Mouse (Mus musculus) neural tube, embryonic 12.5 days (tissue): ENCODE results near the gene Sorcs2. TPM values are rescaled to one million over a fixed set of nuclear protein-coding genes. Genes with fewer than 3 reads are reported as not detected.

ENCODE experiments used
- ATAC-seq: fragments of 200-750 bp; cut with Nextera tagmentation; 2 replicates; pipeline ENCODE4 v1.8.0; 2017; ENCODE audit warnings: low read depth, mild to moderate bottlenecking, moderate TSS enrichment, moderate library complexity; ENCODE audit not compliant: low FRiP score
- H3K27ac ChIP-seq: fragments of 300-500 bp; sonication (generic); 2 replicates; pipeline ENCODE4 v1.5.1; 2016
- H3K27me3 ChIP-seq: fragments of 300-500 bp; sonication (generic); replicated peaks from 2 replicates; pipeline ENCODE4 v1.6.1; 2016; ENCODE audit warnings: mild to moderate bottlenecking
- H3K36me3 ChIP-seq: fragments of 300-500 bp; sonication (generic); 2 replicates; pipeline ENCODE4 v1.6.1; 2016; ENCODE audit warnings: mild to moderate bottlenecking
- H3K4me1 ChIP-seq: fragments of 300-500 bp; sonication (generic); 2 replicates; pipeline ENCODE4 v1.6.1; 2016
- H3K4me2 ChIP-seq: fragments of 300-500 bp; sonication (generic); replicated peaks from 2 replicates; pipeline ENCODE4 v1.6.1; 2016; ENCODE audit warnings: mild to moderate bottlenecking
- H3K4me3 ChIP-seq: fragments of 300-500 bp; sonication (generic); 2 replicates; pipeline ENCODE4 v1.5.1; 2016
- H3K9ac ChIP-seq: fragments of 300-500 bp; sonication (generic); 2 replicates; pipeline ENCODE4 v1.6.1; 2016; ENCODE audit warnings: mild to moderate bottlenecking
- H3K9me3 ChIP-seq: fragments of 300-500 bp; sonication (generic); 2 replicates; pipeline ENCODE4 v1.6.1; 2016; ENCODE audit warnings: mild to moderate bottlenecking
- WGBS: fragments of 180-500 bp; shearing (Covaris S2); methylation state at CpG from one replicate; pipeline ENCODE4 v1.1.7; 2016; 5-methylcytosine and 5-hydroxymethylcytosine counted together
- polyA plus RNA-seq: library from polyadenylated mRNA; unstranded; fragments of >200 nt; fragmentation: Nextera tagmentation; extraction: Ambion mirVana; gene quantifications from 2 replicates; pipeline ENCODE4 v1.2.1, GENCODE M21; 2016

Sorcs2 gene
- polyA plus RNA-seq, 1 experiment from 2014 or later, result 11.0 TPM

DNA sequence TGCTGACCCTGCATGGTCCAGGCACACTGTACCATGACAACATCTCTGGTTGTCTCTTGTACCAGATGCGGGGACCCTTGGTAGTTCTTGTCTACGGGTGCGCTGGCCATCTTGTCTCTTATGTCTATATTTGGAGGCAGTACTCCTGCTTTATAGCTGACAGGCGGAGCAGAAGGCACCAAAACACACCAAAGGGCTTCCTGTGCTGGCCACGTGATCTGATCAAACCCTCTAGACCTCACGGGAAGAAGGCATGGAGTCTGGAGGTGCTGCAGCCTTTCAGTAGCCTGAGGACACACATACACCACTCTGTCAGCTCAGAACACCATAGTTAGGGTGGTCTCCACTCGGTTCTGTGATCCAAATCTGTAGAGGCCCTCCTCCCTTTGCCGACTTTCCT lies 391.8 kb downstream of the Sorcs2 start:
- no peaks in the 10 kb centered on the region for H3K27me3 ChIP-seq
- H3K9me3 ChIP-seq, result no peaks in the 10 kb centered on the region
- no peak overlapping the region for H3K9ac ChIP-seq
- ATAC-seq, result no peak
- peaks cover 23% of the 10 kb centered on the region for H3K36me3 ChIP-seq
- H3K27ac ChIP-seq, result no peak overlapping the region
- no peak overlapping the region for H3K4me3 ChIP-seq
- H3K4me2 ChIP-seq, result no peak overlapping the region
- 89% methylated on average over 8 of the region's 8 CpGs for WGBS
- no peaks in the 10 kb centered on the region for H3K4me1 ChIP-seq

DNA sequence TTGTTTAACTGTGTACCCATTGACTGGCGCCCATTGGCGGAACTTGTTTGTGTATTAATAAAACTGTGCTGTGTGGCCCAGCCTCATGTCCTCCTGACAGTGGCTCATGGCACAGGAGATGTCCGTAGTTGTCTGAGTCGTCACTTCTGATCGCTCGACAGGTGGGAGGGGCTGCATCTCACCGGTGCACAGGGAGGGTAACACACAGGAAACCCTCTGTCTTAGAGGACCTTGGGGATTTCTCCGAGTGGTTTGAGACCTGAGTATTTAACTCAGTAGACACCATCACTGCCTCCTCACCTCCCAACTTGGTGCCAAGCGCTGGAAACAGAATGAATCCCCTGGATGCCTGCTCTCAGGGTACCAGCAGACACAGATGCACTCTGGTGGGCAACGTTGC lies 394.1 kb downstream of the Sorcs2 start:
- Histone ChIP-seq H3K9me3 (no peaks in the 10 kb centered on the region), H3K36me3 (peaks cover 45% of the 10 kb centered on the region), H3K4me3 (no peak overlapping the region), H3K4me2 (no peak overlapping the region), H3K9ac (no peak overlapping the region), H3K27ac (no peak overlapping the region), H3K4me1 (no peaks in the 10 kb centered on the region), H3K27me3 (no peaks in the 10 kb centered on the region)
- ATAC-seq, result no peak
- WGBS, result 91% methylated on average over 10 of the region's 10 CpGs

DNA sequence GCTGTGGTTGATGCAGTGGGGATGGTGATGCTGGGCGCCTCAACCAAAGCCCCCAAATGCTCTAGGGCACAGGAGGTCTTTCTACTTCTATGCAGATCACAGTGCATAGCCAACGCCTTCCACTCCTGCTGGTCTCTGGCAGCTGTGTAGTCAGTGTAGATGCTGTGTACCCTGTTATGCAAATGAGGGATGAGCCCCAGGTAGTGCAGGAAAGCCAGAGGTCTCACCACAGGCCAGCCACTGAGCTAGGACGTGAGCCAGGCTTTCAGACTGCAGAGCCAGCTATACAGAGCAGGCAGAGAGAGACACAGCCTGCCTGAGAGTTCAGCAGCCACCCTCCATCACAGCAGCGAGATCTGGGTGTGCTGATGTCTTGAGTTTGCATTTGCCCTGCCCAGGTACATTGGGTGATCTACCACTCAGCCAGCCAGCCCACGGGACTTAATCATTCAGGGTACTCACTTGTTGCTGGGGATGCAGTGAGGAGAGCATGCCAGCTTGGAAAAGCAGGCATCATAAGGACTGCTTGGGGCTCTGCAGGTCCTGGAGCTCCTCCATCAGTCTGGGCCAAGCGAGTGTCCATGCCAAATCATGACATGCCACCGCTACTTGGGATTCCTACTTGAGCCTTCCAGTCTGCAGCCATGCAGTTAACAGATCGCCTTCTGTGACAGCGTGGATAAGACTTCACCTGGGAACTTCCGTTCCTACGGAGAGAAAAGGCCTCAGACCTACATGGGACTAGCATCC lies 407.8 kb downstream of the Sorcs2 start:
- Histone ChIP-seq H3K27ac (no peak overlapping the region), H3K36me3 (peaks cover 82% of the 10 kb centered on the region), H3K27me3 (no peaks in the 10 kb centered on the region), H3K4me1 (no peaks in the 10 kb centered on the region), H3K9ac (no peak overlapping the region), H3K9me3 (no peaks in the 10 kb centered on the region), H3K4me2 (no peak overlapping the region), H3K4me3 (no peak overlapping the region)
- WGBS, result 79% methylated on average over 11 of the region's 11 CpGs
- no peak for ATAC-seq

DNA sequence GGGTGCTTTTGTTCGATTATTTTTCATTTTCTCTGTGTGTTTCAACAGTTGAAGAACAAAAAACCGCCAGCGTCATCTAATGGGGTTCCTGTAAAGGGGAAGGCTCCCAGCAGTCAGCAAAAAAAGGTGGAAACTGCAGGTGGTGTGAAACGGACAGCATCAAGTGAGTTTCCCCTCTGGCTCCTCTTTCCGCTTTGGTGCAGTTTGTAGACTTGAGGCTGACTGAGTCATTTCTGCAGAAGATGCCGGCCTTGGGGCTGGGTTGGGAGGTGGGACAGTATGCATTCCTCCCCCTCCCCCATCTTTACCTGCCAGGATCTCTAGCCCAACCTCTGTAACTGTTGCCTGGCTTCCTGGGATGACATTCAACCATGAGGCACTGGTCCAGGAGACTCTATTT lies 408.4 kb downstream of the Sorcs2 start:
- peaks cover 84% of the 10 kb centered on the region for H3K36me3 ChIP-seq
- WGBS, result 80% methylated on average over 6 of the region's 6 CpGs
- ATAC-seq, result no peak
- H3K9me3 ChIP-seq, result no peaks in the 10 kb centered on the region
- H3K4me3 ChIP-seq, result no peak overlapping the region
- no peak overlapping the region for H3K27ac ChIP-seq
- H3K9ac ChIP-seq, result no peak overlapping the region
- H3K4me1 ChIP-seq, result no peaks in the 10 kb centered on the region
- no peak overlapping the region for H3K4me2 ChIP-seq
- no peaks in the 10 kb centered on the region for H3K27me3 ChIP-seq

DNA sequence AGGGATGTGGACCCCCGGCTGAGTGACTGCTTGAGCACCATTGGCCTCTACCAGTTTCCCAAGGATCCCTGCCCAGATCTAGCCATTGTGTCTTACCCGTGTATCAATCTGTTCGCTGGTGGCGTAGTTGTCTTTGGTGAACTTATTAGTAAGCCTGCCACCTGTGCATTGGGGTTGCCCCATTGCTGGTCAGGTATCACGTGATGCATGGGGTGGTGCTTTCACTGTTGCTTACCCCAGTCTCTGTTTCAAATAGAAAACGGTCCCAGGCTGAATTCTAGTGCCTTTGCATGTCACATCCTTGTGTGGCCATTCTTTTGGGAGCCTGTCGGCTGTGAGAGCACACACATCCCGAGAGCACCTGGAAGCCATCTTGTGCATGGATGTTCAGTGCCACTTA lies 409.9 kb downstream of the Sorcs2 start:
- no peak overlapping the region for H3K27ac ChIP-seq
- H3K4me2 ChIP-seq, result no peak overlapping the region
- H3K27me3 ChIP-seq, result no peaks in the 10 kb centered on the region
- H3K36me3 ChIP-seq, result peaks cover 84% of the 10 kb centered on the region
- no peaks in the 10 kb centered on the region for H3K4me1 ChIP-seq
- no peak overlapping the region for H3K9ac ChIP-seq
- H3K9me3 ChIP-seq, result no peaks in the 10 kb centered on the region
- ATAC-seq, result no peak
- 90% methylated on average over 8 of the region's 8 CpGs for WGBS
- no peak overlapping the region for H3K4me3 ChIP-seq

DNA sequence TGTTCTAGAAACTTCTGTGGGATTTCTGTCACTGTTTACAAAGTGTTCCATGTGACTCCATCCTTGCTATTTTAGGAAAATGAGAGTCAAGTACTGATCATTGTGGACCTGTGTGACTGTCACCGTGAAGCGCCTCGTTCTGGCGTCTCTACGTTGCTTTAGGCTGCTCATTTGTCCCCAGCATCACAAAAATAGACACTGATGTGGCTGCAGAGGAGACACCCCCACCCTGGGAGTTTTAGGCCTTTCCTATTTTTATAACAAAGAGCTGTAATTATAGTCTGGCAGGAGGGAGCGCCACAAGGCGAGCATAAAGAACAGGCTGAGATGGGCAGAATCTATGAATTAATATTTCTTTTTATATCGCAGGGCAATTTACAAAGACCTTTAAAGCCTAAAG lies 412.3 kb downstream of the Sorcs2 start:
- no peak overlapping the region for H3K4me2 ChIP-seq
- H3K9me3 ChIP-seq, result no peaks in the 10 kb centered on the region
- ATAC-seq, result no peak
- no peaks in the 10 kb centered on the region for H3K4me1 ChIP-seq
- no peak overlapping the region for H3K4me3 ChIP-seq
- H3K36me3 ChIP-seq, result peaks cover 78% of the 10 kb centered on the region
- no peaks in the 10 kb centered on the region for H3K27me3 ChIP-seq
- H3K9ac ChIP-seq, result no peak overlapping the region
- H3K27ac ChIP-seq, result no peak overlapping the region
- WGBS, result 88% methylated on average over 8 of the region's 8 CpGs

DNA sequence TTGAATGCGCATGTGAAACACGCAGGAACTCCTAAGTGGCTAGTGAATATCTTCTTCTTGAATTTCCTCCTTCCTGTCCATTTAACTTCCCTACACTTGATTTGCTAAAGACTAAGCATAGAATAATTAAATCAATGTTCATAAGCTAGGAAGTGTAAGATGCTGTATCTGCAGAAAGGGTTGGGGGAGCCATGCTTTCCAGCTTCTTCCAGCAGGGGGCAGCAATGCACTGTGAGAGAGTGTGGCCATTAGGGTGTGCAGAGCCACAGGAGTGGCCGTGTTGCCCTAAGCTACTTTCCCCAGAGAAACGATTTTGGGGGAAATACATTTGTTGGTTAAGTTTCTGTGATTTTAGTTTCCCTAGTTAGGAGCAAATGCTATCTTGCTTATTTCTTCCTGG lies 416.0 kb downstream of the Sorcs2 start:
- Histone ChIP-seq H3K27me3 (no peaks in the 10 kb centered on the region), H3K27ac (no peak overlapping the region), H3K4me2 (no peak overlapping the region), H3K9ac (no peak overlapping the region), H3K4me1 (no peaks in the 10 kb centered on the region), H3K36me3 (peaks cover 70% of the 10 kb centered on the region), H3K4me3 (no peak overlapping the region), H3K9me3 (no peaks in the 10 kb centered on the region)
- WGBS, result 40% methylated on average over 4 of the region's 4 CpGs
- no peak for ATAC-seq

DNA sequence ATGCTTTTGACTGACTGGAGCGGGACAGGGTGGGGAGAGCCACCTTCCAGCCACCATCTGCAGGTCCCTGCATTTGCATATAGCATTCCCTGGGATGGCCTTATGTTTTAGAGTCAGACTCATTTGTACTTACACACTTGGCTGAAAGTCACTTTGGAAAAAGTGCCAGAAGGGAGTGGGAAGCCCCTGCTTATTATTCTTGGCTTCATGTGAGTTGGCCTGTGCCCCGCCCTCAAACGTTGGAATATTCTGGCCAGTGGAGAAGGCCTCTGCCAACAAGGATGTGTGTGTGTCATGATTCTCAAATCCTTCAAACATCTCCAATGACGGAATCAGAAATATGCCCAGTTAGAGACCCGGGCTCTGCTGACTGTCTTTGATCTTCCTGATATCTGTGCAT lies 416.6 kb downstream of the Sorcs2 start:
- WGBS, result 89% methylated on average over 5 of the region's 5 CpGs
- no peak overlapping the region for H3K9ac ChIP-seq
- H3K4me2 ChIP-seq, result no peak overlapping the region
- H3K4me1 ChIP-seq, result no peaks in the 10 kb centered on the region
- no peaks in the 10 kb centered on the region for H3K9me3 ChIP-seq
- no peak overlapping the region for H3K27ac ChIP-seq
- H3K36me3 ChIP-seq, result peaks cover 70% of the 10 kb centered on the region
- no peak for ATAC-seq
- no peaks in the 10 kb centered on the region for H3K27me3 ChIP-seq
- no peak overlapping the region for H3K4me3 ChIP-seq

DNA sequence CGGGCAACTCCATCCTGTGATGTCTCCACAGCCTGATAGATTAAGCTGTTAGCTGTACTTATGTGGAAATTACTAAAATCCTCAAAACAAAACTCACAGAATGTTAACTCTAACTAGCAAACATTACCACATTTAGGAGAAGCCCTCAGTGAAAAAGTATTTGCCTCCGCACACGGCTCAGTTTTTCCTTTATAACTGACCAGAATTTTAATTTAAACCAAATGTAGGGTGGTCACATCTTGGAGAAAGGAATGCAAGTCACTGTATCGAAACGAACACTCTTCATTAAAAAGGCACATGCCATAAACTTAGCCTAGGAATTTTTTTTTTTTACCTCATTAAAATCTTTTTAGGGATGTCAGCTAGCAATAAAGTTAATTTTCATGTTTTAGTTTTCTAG lies 417.4 kb downstream of the Sorcs2 start:
- Histone ChIP-seq H3K36me3 (peaks cover 68% of the 10 kb centered on the region), H3K4me2 (no peak overlapping the region), H3K9ac (no peak overlapping the region), H3K27me3 (no peaks in the 10 kb centered on the region), H3K27ac (no peak overlapping the region), H3K9me3 (no peaks in the 10 kb centered on the region), H3K4me3 (no peak overlapping the region), H3K4me1 (no peaks in the 10 kb centered on the region)
- WGBS, result 90% methylated on average over 5 of the region's 5 CpGs
- ATAC-seq, result no peak

DNA sequence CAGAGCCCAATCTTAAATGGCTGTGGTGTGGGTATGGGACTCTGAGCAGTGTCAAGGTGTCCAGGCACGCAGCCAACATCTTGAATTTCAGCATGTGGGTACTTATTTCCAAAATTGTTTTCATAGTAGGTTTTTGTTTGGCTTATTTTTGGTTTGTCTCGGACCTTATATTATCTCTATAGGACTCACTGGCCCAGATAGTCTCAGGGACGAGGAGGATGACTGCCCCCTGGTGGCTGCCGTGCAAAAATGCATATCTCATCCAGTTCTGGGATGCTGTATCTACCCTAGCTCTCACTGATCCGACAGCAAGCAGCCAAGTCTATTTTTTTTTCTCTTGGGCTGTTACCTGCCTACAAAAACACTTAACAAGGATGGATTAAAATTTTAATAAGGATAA lies 422.3 kb downstream of the Sorcs2 start:
- peaks cover 60% of the 10 kb centered on the region for H3K36me3 ChIP-seq
- H3K9ac ChIP-seq, result no peak overlapping the region
- H3K4me2 ChIP-seq, result no peak overlapping the region
- no peaks in the 10 kb centered on the region for H3K27me3 ChIP-seq
- peak; percentile 61; the same call in 1 of the 2 replicates for ATAC-seq
- no peak overlapping the region for H3K27ac ChIP-seq
- no peaks in the 10 kb centered on the region for H3K9me3 ChIP-seq
- H3K4me1 ChIP-seq, result peaks cover 3% of the 10 kb centered on the region
- 20% methylated on average over 5 of the region's 5 CpGs for WGBS
- H3K4me3 ChIP-seq, result no peak overlapping the region

DNA sequence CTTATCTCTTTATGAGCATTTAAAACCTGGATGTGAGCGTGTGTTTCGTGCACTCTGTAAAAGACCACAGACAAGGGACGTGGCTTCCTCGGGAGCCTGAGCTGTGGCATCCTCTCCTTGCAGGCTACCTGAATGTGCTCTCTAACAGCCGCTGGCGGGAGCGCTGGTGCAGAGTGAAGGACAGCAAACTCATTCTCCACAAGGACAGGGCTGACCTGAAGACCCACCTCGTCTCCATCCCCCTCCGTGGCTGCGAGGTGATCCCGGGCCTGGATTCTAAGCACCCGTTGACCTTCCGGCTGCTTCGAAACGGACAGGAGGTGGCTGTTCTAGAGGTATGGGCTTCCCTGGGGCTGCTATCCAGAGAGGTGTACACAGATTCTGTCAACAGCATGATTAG lies 423.7 kb downstream of the Sorcs2 start:
- ATAC-seq, result no peak
- Histone ChIP-seq H3K27ac (no peak overlapping the region), H3K27me3 (no peaks in the 10 kb centered on the region), H3K4me3 (no peak overlapping the region), H3K4me2 (no peak overlapping the region), H3K9ac (no peak overlapping the region), H3K4me1 (peaks cover 8% of the 10 kb centered on the region), H3K36me3 (peaks cover 68% of the 10 kb centered on the region), H3K9me3 (no peaks in the 10 kb centered on the region)
- 86% methylated on average over 15 of the region's 15 CpGs for WGBS

DNA sequence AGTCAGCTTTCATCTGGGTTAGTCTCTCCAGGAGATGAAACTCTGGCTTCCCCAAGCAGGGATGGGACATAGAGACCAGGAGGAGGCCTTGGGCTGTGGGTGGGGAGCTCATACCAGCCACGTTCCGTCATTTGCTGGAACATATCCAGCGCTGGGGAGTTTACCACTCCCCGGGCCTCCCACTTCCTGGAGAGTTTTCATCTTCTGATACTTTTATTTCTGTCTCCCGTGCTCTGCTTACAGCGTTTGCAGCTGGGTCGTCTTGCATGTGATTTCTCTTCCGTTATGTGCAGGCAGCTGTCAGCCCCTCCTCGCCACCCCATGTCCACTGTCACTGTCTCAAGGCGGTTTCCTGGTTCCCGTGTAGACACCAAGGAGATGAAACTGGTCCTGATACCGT lies 424.1 kb downstream of the Sorcs2 start:
- WGBS, result 78% methylated on average over 12 of the region's 12 CpGs
- H3K4me2 ChIP-seq, result no peak overlapping the region
- no peaks in the 10 kb centered on the region for H3K9me3 ChIP-seq
- no peaks in the 10 kb centered on the region for H3K27me3 ChIP-seq
- peaks cover 8% of the 10 kb centered on the region for H3K4me1 ChIP-seq
- no peak for ATAC-seq
- no peak overlapping the region for H3K4me3 ChIP-seq
- no peak overlapping the region for H3K9ac ChIP-seq
- peaks cover 68% of the 10 kb centered on the region for H3K36me3 ChIP-seq
- no peak overlapping the region for H3K27ac ChIP-seq

DNA sequence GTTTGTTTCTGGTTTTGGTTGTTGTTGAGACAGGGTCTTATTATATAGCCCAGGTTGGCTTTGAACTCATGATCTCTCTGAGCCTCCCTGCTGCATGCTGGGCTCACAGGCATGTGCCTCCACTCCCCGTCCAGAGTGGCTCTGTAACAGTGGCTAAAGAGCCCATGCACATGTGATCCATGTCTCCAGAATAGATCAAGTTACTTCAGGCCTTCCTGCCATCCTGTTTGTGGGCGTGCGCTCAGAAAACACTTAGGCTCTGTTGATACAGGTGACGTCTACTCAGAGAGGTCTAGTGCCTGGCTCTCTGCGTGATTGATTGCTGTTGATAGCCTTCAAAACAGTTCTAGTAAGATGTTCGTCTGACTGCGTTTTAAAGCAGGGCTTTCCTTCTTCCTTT lies 425.2 kb downstream of the Sorcs2 start:
- no peaks in the 10 kb centered on the region for H3K27me3 ChIP-seq
- ATAC-seq, result no peak
- no peak overlapping the region for H3K4me3 ChIP-seq
- WGBS, result 74% methylated on average over 7 of the region's 7 CpGs
- no peak overlapping the region for H3K9ac ChIP-seq
- H3K4me1 ChIP-seq, result peaks cover 8% of the 10 kb centered on the region
- H3K9me3 ChIP-seq, result no peaks in the 10 kb centered on the region
- H3K36me3 ChIP-seq, result peaks cover 72% of the 10 kb centered on the region
- no peak overlapping the region for H3K27ac ChIP-seq
- H3K4me2 ChIP-seq, result no peak overlapping the region
